Mouse (Mus musculus): Measurements from ENCODE around the gene Gm42688.

DNA sequence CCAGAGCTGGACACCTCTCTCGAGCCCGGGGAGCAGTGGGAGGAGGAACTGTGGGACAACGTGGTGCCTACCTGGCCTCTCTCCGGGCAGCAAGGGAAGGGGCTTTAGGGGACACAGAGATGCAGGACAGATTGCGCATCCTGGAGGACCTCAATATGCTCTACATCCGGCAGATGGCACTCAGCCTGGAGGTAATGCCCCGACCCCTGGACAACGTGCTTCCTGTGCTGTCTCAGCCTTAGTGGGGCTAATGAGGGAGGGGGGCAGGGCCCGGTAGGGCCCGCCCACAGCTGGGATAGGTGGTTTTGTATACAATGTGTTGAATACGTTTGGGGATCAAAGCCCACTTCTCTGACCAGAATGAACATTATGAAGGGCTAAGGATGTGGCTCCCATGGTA, 36.6 kb downstream of the Gm42688 start:
- TF ChIP-seq CTCF (IDR thresholded peaks at IDR 0.05; ENCODE audit: control insufficient read depth, insufficient read depth, insufficient replicate concordance, low read depth, low read length) (no peak), POLR2A (IDR thresholded peaks at IDR 0.05; ENCODE audit: control insufficient read depth, low read depth, low read length) (no peak)
